Mouse (Mus musculus) hematopoietic stem cell, adult 5-6 weeks (primary cell): ENCODE results near the gene Fam163b. TPM values are rescaled to one million over a fixed set of nuclear protein-coding genes. Genes with fewer than 3 reads are reported as not detected.

Experiments
- ATAC-seq, 2 experiments: fragments of 125-278 bp in 1 of 2; replicated peaks in 1 of 2; 2 replicates each; pipeline ENCODE4 v1.8.0; 2016 to 2017; ENCODE audit warnings: inconsistent platforms in 2 of 2, mild to moderate bottlenecking in 2 of 2, moderate number of reproducible peaks in 2 of 2, low read depth in 1 of 2, moderate TSS enrichment in 1 of 2; ENCODE audit not compliant: low FRiP score in 2 of 2, poor library complexity in 2 of 2, severe bottlenecking in 2 of 2, insufficient read depth in 1 of 2, low TSS enrichment in 1 of 2
- total RNA-seq: library from RNA; stranded (forward); fragments of 172-1452, 232-1000 nt; gene quantifications from 2 replicates; pipeline ENCODE4 v1.2.3, GENCODE M21; 2017

The Fam163b gene
- not detected in 2 replicates for total RNA-seq

DNA sequence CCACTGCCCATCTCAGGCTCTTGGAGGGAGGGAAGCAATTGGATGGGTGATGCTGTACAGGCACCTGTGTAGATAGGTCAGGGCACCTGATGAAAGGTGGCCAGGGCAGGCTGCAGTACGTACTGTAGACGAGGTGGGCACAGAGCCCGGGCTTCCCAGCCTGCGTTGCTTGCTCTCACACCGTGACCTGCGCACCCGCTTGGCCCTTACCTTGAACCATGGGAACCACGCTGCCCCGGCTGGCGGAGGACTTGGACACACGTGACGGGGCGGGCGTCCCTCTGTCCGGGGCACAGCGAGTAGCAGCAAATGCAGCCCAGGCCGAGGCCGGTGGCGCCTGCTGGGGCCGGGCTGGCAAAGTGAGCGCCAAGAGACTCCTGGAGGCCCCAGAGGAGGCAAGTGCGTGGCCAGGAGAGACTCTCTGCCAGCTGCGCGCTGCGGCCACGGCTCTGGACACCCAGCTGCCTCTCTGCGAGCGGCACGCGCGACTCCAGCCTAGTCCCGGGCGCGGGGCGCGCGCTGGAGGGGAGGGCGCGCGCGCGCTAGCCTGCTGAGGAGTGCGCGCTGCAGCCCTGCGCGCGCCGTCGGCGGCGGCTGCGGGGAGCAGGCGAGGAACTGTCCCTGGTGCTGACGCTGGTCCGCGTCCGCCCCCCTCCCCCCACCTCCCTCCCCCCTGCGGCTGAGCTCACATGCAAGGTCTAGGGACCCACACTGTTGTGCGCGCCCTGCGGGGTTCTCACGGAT lies at the start of gene Fam163b:
TSS of gene Fam163b (minus strand) at position 542 of the 744 bp plus-strand sequence.
- peak in 1 of 2 experiments; percentile 21; a peak in 1 of 4 replicates for ATAC-seq

GRCm38 (mm10) chr2:27189994-27190393 lies 47.7 kb upstream of the Fam163b start:
- ATAC-seq: no peak

DNA sequence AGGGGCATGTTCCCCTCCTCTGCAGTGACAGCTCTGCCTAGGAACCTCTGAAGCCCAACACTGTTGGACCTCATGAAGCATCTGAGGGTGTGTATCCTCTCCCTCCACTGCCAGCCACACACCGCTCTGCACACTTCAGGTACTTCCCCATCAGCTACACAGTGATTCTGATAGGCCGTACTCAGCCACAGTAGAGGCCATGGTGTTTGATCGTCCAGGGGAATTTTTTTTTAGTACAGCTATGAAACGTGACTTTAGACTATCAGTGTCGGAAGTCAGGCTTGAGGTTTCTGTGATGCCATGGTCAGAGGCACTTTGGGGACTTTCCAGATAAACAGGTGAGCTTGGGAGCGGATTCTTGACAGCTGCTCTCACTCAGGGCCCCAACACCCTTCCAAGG lies 45.2 kb upstream of the Fam163b start:
- ATAC-seq: peak; percentile 47 to 55; a peak in 2 of 4 replicates

DNA sequence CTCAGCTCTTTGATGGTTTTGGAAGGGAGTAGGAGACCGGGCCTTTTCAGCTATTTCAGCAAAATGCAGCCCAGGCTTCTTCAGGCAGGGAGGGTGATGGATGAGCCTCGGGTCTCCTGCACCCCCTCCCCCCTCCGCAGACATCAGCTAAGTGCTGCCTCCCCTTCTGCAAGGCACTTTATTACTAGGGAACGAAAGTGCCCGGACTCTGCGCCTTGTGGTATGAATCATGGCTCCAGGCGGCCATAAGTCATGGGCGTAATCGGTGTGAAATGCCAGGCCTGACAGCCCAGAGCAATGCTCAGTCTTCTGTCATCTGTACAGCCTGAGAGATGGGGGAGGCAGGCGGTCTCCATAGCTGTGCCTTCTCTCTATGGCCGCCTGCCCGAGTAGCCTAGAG lies 41.4 kb upstream of the Fam163b start:
- ATAC-seq: no peak

DNA sequence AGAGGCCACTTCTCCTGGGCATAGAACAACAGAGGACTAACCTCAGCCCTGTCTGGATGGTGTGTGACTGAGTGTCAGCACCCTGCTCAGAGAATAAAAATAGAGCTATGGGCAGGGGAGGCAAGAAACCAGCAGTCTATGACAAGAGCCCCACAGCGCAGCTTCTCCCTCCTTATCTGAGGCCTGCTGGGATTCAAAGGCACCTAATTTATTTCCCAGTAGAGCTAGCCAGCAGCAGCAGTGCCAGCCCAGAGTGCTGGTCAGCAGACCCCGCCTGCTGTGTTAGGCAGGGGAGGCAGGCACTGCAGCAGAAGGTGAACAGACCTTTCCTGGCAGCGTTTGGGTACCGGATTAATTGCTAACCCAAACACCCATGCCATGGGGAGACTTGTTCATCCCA lies 39.6 kb upstream of the Fam163b start:
- ATAC-seq: no peak

GRCm38 (mm10) chr2:27179101-27179500 lies 36.8 kb upstream of the Fam163b start:
- no peak for ATAC-seq

GRCm38 (mm10) chr2:27175696-27176267 lies 33.5 kb upstream of the Fam163b start:
- no peak for ATAC-seq

DNA sequence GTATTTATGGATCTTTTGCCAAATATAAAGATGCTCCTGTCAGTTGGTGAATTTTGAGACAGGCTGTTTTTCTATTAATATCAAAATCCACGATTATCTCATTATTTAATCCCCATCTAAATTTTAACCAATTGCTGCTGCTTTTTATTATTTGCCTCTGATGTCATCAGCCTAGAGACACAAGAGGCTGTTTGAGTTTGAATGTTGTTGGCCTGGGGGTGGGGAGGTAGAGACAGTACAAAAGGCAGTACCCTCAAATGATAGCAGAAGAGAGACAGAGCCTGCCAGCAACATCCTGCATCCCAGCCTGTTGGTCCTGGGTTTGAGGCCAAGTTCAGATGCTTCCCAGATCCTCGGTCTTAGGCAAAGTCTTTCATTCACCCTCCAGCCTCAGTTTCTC lies 32.0 kb upstream of the Fam163b start:
- ATAC-seq: no peak

- peak in 1 of 2 experiments; percentile 55; a peak in 2 of 4 replicates for ATAC-seq
Measured at GRCm38 (mm10) chr2:27166999-27167398, 24.7 kb upstream of the Fam163b start.

DNA sequence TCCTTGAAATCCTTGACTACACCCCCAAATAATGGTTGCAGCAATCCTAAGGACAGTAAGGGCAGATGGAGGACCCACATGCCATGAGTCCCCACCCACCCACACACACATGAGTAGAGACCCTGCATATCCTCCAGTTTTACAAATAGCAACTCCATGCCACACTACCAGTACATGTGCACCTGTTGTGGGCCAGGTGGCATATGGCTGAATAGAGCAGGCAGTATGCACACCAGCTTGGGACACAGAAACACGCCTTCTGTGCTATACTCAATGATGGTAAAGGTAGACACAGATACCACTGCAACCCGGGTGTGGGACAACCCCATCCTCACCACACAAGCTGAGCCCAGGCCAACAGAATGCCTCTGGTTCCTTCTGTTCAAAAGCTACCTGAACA lies 23.8 kb upstream of the Fam163b start:
- ATAC-seq: no peak

DNA sequence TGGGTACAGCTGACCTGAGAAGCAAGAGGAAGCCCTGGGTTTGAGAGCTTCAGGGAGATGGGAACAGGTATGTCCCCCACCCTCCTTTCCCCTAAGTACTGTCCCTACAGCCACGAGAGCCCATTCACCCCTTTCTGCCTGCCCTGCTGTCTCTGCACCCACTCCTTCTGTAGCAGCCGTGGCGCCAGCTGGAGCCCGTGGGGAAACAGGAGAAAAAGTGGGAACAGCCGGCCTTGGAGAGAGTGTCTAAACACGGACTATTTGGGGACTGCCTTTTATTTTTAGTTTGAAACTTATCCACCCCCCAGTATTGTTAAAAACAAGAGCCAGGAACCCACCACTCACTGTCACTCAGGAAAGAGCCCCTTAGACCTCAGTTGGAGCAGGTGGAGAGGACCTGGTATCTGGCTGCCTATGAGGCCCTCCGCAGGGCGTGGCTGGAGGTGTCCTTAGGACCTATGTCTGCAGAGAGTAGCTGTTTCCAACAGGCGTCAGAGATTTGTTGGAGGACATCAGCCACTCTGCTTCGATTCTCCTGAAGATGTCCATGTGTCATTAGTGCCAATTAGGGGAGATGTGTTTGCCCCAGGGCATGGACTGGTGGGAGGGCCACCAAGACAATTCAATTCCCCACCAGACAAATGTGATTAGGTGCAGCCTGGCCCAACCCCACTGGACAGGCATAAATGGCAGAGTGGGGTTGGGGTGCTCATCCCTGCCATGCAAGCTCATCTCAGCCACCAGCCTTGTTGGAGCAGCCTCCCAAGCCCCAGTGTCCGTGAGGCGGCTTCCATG lies 22.7 kb upstream of the Fam163b start, which contains the start of gene Dbh:
TSS of gene Dbh (plus strand) at position 438 of the 795 bp plus-strand sequence.
- ATAC-seq: no peak

DNA sequence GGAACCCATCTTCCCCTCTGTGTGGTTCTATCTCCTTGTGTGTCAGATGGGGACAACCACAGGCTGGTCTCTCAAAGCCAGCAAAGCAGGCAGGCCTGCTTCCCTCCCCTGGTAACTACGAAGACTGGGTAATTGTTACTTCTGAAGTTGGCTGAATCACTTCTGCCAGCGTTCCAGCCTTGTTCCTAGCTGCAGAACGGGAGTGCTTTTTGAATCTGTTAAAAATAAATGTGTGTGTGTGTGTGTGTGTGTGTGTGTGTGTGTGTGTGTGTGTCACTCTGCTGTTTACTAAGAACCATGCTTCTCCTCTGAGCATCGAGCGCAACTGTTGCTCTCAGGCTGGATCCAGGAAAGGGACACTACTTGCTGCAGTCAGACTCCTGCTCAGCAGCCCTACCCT lies 21.6 kb upstream of the Fam163b start:
- ATAC-seq: no peak

DNA sequence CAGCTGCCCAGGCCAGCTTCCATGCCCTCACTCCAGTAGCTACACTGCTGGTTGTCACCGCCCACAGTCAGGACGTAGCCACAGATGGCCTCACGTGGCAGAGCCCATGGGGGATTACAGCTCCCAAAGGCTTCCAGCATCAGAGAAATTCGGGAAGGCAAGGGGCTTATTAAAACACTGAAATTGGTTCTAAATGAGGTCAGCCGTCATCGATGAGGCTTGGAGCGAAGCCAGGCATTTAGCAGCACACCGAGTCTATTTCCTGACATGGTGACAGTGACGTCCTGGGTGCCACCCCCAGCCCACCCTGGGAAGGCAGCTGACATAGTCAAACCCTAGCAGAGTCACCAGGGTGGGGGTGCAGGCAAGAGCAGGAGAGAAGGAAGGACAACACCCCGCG lies 20.4 kb upstream of the Fam163b start:
- ATAC-seq: no peak

DNA sequence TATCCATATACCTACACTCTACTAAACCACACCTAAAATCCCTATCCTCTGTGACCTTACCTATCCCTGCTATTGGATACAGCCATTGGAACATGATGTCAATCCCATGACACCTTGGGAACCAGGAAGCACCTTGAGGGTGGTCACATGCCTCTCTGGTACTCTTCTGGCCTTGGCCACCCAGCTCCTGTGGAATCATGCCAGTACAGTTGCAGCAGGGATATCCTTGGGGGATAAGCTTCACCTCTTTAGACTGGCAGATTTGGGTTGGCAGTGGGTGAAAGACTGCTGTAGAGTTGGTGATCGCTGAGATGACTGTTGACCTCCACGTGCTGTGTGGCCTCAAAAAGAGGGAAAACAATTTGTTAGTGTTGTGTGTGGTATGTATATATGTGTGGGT lies 19.2 kb upstream of the Fam163b start:
- ATAC-seq: no peak

- ATAC-seq: no peak
Measured at GRCm38 (mm10) chr2:27156596-27156995, 14.3 kb upstream of the Fam163b start.

- no peak for ATAC-seq
Measured at GRCm38 (mm10) chr2:27154466-27155185, 12.3 kb upstream of the Fam163b start.

GRCm38 (mm10) chr2:27149457-27149856 lies 7.2 kb upstream of the Fam163b start:
- ATAC-seq: no peak

DNA sequence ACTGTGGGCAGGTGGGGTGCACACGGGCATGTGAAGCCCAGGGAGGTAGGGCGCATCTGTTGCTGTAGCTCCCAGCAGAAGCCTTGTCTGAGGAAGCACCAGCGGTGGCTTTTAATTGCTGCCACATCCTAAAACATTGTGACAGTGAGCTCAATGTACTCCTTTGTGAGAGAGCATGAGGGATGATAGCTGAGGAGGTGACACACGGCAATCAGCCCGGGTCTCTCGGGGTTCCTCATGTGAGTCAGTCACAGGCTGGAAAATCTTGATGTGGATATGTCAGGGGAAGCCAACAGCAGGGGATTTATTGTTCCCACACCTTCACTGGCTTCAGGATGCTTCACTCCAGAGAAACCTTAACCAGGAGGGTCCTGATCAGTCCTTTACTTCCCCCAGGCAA lies 4.5 kb upstream of the Fam163b start:
- ATAC-seq: no peak
